Mouse (Mus musculus) urinary bladder, postnatal 10 days (tissue): ENCODE measurements around the gene Dcun1d3.

Experiments used
- DNase-seq: peaks from one replicate; pipeline ENCODE4 v3.0.0; 2022; ENCODE audit warnings: low spot score

The Dcun1d3 gene

DNA sequence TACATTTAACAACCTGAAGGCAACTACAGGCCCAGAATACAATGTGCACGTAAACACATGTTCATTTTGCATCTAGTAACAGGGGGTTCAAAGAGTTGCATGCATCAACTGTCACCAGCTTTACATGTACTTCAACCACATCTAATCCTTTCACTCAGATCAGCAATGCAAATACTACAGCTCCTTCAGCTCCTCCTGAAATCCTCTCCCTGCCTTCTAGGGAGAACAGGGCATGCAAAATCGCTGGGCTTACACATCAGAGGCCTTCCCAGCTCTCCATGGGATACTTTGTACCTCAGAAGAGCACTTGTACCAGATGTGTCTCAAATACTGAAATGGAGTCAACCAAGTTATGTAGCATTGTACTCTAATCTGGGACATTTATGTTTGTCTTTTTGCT, 23.0 kb downstream of the Dcun1d3 start:
- DNase-seq = no peak

DNA sequence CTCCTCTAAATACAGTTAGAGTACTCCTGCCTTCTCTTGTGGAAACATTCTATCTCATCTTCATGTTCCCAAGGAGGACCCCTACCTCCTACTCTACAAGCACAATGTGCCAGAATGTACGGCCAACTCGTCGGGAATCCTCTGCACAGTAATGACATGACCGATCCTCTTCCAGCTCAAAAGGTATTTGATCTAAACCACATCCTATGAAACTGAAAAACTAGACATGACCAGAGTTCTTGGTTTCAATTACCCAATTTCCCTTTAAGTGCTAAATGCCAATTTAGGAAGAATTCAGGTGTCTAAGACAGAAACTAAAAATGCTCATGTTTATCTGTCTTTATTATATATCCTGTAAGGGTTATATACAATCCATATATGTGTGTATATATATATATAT, 23.9 kb downstream of the Dcun1d3 start:
- no peak for DNase-seq

DNA sequence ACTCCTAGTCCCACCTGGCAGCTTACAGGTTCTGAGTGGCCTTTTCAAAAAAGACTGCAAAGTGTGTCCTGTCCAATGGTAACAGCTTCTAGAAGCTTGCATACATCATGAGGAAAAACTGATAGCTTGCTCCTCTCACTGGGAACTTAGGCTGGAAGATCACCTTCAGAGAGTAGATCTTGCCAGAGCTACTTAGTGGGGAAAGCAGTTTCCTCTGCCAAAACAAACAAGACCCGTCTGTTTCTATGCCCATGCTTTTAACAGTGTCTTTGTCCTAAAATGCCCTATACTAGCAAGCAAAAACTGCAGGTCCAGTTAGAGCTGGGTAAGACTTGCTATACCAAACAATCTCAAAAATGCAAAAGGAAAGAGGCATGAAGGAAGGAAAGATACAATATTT, 30.0 kb downstream of the Dcun1d3 start:
- no peak for DNase-seq

DNA sequence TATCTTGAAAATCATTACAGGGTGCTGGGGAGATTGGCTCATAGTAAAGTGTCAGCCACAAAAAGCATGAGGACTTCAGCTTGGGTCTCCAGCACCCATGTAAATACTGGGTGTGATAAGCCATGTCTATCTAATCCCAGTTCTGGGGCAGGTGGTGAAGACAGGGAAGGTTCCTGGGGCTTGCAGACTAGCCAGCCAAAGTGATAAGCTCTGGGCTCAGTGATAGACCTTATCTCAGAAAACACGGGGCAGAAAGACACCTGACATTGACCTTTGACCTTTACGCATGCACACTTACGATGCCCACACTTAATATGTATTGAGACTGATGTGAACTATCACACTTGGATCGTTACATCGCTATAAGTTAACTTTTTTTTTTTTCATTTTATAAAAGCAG, 31.6 kb downstream of the Dcun1d3 start:
- DNase-seq = no peak

DNA sequence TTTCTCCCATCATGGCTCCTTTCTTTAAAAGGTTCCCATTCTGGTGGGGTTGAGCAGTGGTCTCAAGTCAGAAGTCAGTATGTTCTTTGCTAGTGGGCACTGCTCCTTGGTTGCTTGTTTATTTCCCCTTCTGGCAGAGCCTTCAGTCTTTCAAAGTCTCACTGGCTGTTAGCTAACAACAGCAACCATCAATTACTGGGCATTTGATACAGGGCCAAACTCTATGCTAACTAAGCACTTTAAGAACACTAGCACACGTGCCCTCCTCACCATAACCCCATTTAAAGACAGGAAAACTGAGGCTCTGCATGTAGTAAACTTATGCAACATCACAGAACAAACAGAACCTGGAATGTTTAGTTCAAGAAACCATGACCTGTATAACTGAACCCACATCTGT, 33.9 kb downstream of the Dcun1d3 start:
- DNase-seq = no peak

DNA sequence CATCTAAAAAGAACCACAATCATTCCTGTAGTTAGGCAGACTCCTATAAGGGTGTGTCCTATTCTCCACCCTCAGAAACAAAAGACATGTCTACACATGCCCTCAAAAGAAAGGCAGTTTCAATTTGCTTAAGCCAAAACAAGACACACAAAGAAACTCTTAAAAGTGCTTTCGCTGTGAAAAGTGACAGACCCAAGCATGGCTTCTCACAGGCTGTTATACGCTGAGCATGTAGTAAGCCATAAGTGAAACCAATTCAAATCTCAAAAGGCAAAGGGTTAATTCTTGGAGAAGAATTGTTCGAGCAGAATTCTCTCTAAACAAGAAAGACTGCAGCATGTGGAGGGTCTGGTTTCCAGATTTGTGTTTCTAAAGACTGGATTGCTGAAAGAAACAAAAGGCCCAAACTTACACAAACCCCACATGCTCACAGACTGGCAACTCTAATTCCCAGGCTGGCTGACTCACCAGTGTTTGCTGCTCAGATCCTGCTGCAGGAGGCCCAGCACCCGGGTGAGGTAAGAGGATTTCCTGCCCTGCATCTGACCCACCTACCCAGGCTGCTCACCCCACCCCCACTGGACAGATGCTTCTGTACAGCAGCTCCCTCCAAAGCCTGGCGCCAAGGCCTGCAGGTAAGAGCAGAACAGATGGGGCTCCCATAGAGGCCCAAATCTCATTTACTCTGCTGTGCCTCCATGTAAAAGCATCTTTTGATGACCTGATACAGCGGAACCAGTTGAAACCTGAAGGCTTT, 34.6 kb downstream of the Dcun1d3 start:
- peak; percentile 17 for DNase-seq

DNA sequence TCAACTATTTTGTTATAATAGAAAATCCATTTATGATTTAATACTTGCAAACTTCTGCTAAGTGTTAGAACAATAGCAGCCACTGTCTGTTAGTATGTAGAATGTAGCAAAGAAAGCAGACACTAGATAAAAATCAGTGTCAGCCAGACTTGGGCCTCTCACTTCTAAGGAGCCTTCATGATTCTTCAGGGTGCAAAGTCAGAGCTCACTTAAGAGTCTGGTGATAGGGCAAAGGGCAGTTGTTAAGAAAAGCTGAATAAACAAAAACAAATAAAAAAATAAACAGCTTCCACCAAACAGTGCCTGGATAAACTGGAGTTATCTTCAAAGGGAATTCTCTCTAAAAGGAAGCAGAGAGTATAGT, 35.1 kb downstream of the Dcun1d3 start:
- DNase-seq = no peak

DNA sequence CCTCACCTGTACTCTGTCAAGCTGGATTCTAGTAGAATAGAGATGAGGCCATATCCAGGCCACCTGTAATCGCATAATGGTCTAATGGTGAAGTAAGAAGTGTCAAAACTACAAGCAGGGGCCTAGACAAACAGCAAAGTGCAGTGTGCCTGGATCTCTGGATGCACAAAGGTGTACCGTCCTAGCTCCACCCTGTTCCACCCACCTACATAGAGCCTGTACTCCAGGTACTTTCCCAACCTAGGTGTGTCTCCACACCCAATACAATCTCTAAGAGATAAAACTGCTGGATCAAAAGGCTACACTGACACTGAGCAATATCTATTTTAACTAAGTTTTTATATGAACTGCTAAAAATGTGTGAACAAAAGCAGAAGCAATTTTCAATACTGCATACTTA, 35.5 kb downstream of the Dcun1d3 start:
- no peak for DNase-seq

DNA sequence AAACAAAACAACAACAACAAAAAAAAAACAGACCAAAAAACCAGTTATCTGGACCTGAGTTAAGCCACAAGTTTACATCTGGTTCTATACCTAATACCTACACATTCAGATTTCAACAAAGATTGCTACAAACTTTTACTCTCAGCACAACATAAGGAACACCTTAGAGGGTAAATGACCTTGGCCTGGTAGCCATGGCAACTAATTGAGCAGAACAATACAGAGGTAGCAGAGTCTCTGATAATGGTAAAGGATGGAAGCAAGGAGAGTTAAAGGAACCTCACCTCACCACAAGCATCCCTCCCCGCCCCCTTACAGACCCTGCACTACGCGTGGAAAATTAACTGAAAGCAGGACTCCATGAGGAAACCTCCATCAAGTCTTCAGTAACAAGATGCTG, 36.0 kb downstream of the Dcun1d3 start:
- DNase-seq = no peak

DNA sequence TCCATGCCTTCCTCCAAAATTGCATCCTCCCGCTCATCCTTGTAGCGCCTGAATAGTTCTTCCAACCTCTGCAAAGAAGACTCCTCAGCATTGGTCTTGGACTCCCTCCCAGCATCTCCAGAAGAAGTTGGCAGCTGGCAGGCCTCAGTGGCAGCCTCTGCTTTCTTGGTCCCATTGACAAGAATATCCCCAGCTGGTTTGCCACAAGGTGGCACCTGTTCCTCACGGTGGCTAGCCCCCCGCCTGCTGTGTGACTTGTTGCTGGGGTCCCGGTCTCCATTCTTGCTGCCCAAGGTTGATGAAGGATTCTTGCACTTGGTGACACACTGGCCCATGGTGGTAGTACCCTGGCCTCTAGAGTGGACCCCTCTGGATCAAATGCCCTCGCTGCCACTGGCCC, 36.6 kb downstream of the Dcun1d3 start:
- DNase-seq = no peak

DNA sequence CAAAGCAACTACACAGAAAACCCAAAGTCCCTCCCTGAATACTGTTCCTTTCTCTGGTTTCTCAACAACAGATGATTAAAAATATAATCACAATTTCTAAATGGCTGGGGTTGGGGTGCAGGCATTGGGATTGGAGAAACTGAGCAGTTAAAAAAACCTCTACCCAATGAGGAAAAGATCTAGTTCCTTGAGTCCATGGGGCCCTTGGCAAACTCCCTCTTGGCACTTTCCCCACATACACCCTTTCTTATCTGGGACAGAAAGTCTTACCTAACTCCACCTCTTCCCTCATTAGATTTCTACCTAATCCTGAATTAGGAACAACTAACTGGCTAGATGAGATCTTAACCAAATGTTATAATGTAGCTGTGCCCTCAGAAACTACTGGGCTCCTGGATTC, 41.1 kb downstream of the Dcun1d3 start:
- no peak for DNase-seq

DNA sequence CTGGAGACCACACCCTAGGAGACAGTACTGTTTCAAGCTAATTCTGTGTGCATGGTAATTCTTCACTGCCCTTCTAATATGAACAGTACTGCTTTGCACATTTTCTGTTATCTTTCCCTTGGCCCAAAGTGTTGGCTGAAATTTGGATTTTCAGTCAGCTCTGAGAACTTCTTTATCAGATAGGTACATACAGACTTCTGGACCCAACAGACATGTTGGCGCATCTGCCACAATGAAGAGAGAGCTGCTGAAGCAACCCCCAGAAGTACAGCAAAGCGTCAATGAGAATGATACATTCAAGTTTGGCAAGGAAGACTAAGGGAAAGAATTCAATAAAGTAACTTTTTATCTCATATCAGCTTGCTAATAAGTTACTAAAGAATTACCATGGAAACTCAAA, 41.7 kb downstream of the Dcun1d3 start:
- DNase-seq = no peak

DNA sequence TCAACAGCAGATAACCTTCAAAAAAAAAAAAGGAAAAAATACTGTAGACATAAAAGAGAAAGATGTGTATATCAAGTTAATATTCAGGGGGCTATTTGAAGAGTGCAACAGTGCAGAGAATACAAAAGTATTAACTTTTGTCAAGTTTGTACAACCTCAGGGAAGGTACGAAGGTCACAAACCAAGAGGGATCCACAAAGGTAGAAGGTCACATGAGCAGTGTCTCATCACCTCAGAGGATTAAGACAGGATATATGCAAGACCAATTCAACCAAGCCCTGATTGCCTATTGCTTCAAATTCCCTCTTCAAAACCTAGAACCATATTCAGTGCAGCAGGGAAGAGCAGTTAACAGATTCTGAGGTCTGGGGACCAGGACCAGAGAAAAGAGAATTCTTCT, 42.9 kb downstream of the Dcun1d3 start:
- DNase-seq = no peak

DNA sequence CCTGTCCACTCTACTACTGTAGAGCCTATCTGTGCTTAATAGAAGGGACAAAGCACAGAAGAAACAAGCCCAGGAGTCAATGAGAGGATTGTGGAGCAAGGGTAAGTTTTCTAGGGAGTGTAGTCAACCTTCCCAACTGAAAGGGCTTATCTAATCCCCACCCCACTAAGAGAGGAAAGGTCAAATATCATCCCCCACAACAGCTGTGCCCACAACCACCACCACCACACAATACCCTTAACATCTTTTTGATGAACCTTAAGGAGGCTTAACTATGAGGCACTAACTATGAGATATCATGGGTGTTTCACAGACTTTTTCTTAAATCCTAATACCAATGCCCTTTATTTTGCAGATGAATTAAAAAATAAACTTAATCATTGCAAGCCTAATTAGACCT, 43.6 kb downstream of the Dcun1d3 start:
- DNase-seq = no peak

DNA sequence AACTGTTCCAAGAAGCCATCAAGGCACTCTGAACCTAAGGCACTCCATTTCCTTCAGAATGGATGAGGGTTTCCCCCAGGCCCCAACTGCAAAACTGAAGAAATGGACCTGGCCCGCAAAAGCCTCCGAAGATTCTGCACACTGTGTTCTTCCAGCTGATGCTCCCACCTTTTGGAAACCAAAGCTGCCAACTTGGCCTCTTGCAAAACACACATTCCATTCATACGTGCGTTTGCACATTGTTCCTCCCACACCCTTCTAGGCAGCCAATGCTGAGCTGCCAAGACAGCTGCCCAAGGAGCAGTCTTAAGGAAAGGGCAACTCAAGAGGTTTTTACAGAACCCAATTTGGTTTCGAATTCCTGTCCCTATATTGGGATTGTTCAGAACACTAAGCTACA, 45.4 kb downstream of the Dcun1d3 start:
- no peak for DNase-seq

DNA sequence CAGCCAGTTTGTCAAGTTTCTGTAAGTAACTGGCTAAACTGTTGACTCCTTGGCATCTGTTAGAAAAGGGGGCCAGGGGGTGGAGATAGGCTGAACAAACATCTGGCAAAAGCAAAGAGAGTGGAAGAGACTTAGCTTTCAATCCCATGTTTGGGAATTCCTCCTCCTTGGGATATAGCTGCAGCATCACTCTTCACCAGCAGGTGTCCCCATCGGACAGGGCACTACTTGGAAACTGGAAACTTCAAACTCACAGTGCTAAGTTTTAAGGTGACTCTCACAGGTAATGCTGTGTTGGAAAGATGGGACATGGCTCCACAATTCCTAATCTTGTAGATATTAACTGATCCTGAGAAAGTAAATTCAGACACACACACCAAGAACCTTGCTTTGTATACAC, 47.0 kb downstream of the Dcun1d3 start:
- peak; percentile 26 for DNase-seq

DNA sequence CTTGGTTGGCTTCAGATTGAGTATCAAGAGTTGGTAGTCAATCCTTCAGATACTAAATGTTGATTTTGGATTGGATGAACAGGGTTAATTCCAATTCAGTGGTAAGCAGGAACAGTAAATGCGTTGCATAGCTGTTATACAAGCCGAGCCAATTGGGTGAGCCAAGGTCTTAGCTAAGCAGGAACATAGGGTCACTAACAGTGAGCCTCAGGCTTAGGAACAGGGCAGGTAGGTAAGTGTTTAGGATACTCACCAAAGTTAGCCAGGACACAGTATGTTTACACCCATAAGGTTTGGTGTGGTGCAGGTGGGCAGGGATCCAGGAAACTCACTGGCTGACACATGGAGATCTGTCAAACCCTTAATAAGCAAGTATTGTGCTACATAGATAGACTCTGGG, 48.7 kb downstream of the Dcun1d3 start:
- no peak for DNase-seq

DNA sequence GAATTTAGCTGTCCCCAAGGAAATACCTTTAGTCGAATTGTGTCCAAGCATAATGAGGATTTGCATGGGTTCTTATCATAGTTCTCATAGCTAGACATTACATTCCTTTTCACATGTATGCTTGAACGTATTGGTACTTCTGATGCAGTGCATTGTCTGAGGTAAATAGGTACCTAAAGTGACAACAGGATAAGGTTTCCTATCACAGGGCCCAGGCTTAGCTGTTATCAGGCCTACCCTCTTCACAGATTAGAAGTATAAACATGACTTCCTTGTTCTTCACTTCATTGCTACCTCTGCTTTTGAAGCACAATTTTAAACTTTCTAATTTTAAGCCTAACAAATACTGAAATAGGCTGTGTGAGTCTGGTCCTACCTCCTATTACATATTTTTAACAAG, 50.6 kb downstream of the Dcun1d3 start:
- no peak for DNase-seq

DNA sequence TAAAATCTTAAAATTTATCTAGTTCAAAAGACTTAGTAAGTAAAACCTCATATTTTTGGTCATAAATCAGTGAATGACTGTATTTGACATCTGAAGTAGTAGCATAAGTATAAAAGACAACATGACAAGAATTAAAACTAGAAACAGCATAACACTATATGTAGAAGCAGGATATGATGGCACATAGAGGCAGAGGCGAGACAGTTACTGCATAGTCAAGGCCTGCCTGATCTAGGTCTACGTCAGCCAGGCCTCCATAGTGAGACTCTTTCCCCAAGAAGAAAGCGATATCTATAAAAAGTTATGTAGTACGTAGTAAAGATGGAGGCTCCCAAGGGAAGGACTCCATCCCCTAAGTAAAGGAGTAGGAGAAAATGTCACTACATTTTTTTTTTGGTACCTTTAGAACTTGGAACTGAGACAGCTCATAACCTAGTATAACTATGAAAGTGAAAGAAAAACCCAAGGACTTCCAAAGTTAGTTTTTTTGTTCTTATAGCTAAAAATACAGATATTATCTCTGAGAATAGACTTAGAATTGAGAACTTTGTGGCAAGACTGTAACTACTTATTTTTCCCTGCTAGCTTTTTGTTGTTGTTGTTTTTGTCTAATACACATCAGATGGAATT, 54.2 kb downstream of the Dcun1d3 start:
- DNase-seq = no peak

DNA sequence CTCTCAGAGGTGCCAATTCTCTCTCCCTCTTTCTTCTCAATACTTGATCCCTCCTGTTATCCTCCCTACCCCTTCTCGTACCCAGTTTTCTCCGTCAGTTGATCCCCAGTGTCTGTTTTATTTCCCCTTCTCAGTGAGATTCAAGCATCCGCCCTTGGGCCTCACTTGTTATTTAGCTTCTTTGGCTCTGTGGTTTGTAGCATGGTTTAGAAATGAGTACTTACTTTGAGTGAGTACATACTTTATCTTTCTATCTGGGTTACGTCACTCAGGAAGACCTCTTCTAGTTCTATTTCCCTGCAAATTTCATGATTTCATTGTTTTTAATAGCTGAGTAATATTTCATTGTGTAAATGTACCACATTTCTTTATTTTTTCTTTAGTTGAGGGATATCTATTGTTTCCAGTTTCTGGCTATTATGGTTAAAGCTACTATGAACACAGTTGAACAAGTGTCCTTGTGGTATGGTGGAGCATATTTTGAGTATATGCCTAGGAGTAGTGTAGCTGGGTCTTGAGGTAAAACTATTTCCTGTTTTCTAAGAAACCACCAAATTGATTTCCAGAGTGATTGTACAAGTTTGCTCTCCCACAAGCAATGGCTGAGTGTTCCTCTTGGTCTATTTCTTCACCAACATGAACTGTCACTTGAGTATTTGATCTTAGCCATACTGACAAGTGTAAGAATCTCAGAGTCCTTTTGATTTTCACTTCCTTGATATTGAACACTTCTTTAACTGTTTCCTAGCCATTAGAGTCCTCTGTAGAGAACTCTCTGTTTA, 59.9 kb downstream of the Dcun1d3 start:
- DNase-seq = no peak

DNA sequence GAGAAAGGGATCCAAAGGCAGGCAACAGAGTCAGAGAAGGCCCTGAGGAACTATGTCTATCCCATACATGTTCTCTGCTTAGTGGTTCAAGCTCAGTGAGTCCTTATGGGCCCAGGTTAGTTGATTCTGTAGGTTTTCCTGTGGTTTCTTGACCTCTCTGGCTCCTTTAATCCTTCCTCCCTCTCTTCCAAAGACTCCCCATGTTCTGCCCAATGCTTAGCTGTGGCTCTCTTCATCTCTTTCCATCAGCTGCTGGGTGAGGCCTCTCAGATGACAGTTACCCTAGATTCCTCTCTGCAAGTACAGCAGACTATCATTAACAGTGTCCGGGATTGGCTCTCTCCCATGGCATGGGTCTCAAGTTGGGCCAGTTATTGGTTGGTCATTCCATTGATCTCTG, 60.7 kb downstream of the Dcun1d3 start:
- DNase-seq = no peak

DNA sequence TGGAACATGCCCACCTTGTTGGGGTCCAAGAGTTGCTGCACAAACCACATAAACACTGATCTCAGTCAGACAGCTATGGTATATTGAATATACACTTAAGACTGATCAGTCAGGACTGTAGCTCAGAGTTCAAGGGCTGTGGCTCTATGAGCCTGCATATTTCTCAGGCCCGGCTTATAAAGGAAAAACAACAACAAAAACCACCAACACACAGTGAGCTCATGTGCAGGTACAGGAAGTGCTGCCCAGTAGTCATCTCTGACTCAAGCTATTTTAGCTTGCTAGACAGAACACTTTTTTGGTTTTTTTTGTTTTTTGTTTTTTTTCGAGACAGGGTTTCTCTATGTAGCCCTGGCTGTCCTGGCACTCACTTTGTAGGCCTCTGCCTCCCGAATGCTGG, 87.4 kb downstream of the Dcun1d3 start:
- DNase-seq = no peak

DNA sequence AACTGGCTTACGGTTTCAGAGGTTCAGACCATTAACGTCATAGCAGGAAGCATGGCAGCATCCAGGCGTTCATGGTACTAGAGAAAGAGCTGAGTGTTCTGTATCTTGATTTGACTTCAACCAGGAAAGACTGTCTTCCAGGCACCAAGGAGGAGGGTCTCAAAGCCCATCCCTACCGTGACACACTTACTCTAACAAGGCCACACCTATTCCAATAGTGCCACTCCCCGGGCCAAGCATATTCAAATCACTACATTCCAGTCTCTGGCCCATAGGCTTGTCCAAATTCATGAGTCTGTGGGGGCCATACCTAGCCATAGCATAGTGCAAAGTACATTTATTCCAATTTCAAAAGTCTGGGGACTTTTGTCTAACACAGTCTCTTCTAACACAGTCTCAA, 88.7 kb downstream of the Dcun1d3 start:
- DNase-seq = no peak
